Mouse (Mus musculus): ENCODE results near the gene Prrg1. TPM values are rescaled to one million over a fixed set of nuclear protein-coding genes. Genes with fewer than 3 reads are reported as not detected.
"Not testable (repeated sequence)": the region's sequence is repeated elsewhere in the genome, so short reads cannot be mapped to it uniquely, and the experiment has no call there.

Gene Prrg1
- total RNA-seq (2021) = 1 to 10 TPM; 2.7 to 3.1 TPM

DNA sequence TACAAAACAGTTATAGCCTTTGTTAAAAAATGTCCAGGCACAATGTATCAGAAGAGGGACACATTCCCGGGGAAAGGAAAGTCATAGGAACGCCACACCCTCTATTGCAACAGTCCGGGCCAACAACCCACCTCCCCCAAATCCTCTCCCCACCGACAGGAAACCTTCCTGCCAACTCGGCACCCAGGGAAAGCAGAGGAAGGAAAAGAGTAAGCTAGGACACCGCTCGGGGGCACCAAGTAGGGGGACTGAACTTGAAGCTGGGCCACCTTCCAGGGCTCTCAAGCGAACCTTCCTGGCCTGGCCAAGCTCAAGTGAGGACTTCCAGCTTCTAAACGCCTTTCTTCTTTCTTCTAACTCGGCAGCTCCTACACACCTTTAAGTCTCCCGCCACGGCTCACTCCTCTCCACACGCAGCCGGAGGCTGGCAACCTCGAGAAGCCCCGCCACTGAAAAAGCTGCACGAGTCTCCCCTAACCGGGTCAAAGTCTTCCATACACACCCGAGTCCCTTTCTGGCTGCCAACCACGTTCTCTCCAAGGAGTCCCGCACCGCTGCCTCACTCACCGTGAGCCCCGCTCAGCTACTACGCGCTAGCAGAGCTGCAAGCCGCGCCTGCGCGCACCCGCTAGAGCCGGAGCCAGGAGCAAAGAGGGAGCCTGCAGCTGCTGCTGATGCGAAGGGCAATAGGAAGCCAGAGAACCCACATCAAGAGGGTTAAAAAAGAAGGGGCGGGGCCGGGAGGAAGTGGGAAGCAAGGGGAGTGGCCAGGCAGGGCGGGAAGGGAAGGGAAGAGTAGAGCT, at the start of gene Prrg1:
TSS of gene Prrg1 (minus strand) at position 695 of the 803 bp plus-strand sequence.
- DNase-seq (ENCODE audit: extremely low spot score in 1 of 2, low spot score in 2 of 2) = peak; percentile 36 to 80
- intact Hi-C loops (cut with DNase I) = no loop called here

DNA sequence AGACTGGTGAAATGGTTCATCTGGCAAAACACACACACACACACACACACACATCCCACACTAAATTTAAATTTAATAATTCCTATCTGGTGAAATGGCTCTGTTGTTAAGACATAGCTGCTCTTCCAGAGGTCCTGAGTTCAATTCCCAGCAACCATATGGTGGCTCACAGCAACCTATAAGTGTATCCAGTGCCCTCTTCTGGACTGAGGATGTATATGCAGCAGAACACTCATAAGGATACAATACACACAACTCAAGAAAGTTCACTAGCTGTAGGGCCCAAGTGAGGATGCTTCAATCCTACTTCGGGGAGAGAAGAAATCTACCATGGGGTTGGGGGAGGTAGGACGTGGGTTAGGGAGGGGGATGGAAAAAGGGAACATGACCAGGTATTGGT, 22.1 kb upstream of the Prrg1 start:
- DNase-seq (ENCODE audit: extremely low spot score in 1 of 2, low spot score in 2 of 2) = no peak
- intact Hi-C loops (cut with DNase I) = no loop called here

DNA sequence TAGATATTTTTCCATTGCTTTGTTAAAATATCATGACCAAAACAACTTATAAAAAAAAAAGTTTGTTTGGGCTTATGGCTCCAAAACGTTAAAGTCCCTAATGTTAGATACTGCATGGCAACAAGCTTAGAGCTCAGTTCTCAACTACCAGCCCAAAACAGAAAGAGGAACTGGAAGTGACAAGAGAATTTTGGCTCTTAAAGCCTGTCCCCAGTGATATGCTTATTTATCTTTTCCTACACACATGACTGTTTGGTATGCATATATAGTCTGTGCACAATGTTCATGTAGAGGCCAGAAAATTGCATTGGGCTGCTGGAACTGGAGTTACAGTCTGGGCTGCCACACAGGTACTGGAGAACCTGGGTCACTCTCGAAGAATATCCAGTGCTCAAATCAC, 9.4 kb upstream of the Prrg1 start:
- no peak for DNase-seq (ENCODE audit: extremely low spot score in 1 of 2, low spot score in 2 of 2)
- intact Hi-C loops (cut with DNase I) = no loop called here

DNA sequence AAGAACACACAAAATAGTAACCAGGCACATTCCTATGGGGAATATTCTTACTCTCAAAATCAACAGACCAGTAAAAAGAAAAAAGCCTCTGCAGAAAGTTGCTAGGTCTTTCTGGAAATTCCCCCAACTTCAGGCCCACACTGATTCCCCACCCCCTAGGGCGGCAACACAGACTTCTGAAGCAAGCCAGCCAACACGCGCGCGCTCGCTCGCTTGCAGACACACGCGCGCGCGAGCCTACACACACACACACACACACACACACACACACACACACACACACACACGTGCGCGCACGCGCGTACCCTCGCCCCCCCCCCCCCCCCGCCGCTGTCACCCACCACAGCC, 868 bp downstream of the Prrg1 start:
- intact Hi-C loops (cut with DNase I) = no loop called here

DNA sequence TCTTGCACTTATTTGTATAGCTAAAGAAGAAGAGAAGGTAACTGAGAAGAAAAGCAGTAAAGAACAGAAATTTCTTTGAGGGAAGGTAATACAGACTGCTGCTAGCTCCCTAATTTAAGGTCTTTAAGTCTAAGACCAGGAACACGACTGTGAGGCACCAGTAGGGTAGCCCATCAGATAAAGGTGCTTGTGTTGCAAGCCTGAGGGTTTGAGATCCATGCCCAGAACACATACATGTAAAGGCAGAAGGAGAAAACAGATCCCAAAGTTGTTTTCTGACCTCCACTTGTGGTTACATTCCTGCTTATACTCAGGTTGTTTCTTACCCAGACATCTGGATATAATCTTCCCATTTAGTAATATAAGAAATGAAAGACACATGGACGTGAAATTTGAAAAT, 20.2 kb downstream of the Prrg1 start:
- intact Hi-C loops (cut with DNase I) = no loop called here
- DNase-seq (ENCODE audit: extremely low spot score in 1 of 2, low spot score in 2 of 2) = no peak

More for the DNA sequence above, 868 bp downstream of the Prrg1 start:
- DNase-seq (ENCODE audit: extremely low spot score in 1 of 2, low spot score in 2 of 2) = peak; percentile 1 to 72

DNA sequence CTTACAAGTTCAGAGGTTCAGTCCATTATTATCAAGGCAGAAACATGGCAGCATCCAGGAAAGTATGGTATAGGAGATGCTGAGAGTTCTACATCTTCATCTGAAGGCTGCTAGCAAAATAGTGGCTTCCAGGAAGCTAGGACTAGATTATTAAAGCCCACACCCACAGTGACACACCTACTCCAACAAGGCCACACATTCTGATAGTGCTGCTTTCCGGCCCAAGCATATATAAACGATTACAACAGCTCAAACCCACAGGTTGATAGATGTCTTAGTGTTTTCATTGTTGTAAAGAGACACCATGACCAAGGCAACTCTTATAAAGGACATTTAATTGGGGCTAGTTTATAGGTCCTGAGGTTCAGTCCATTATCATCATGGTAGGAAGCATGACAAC, 30.3 kb downstream of the Prrg1 start:
- intact Hi-C loops (cut with DNase I) = no loop called here
- DNase-seq (ENCODE audit: extremely low spot score in 1 of 2, low spot score in 2 of 2) = no peak

DNA sequence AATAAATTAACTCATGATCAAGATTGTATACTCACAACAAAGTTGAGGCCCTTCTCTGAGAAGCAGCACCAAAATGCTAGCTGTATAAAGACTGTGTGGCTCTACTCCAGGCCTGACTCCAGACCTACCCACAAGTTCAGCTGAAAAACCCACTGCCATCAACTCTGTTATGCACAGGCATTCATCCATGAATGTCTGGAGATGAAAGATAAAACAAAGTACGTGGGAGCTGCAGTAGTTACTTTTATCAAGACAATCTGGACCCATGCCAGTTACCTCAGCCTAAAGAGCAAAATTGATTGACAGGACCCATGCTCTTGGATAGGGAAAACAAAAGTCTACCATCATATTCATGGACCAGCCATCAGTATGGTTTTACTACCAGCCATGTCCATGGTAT, 31.0 kb downstream of the Prrg1 start:
- intact Hi-C loops (cut with DNase I) = no loop called here
- no peak for DNase-seq (ENCODE audit: extremely low spot score in 1 of 2, low spot score in 2 of 2)

DNA sequence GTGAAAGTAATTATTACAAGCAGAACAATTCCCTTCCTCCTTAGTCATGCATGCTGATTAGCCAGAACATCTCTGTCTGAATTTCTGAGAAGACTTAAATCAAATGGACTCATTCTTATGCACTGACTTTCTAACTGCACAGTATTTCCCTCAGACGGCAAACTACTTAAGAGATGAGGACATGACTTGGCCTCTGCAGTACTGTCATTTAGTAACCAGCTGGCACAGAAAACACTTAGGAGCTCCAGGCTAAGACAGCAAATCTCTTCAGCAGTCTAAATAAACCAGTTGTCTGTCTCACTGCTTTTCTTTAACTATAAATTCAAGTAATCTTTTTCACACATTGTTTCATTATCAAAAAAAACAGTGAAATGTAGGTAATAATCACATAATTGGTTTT, 36.0 kb downstream of the Prrg1 start:
- intact Hi-C loops (cut with DNase I) = no loop called here
- DNase-seq (ENCODE audit: extremely low spot score in 1 of 2, low spot score in 2 of 2) = no peak

DNA sequence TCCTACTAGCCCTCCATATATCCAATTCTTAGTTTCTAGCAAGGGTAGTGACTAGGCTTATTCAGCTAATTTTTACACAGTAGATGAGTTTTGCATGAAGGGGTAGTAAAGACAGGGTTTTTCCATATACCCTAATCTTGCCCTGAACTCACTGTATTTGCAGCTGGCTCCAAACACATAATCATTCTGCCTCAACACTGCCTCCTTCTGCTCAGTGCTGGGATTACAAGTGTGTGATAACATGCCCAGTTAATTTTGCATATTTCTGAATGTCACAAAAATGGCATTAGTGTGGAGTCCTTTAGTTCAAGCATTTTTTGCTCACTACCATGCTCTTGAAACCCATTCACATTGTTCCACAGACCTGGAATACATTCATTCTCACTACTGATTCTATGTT, 44.0 kb downstream of the Prrg1 start:
- intact Hi-C loops (cut with DNase I) = no loop called here
- no peak for DNase-seq (ENCODE audit: extremely low spot score in 1 of 2, low spot score in 2 of 2)

DNA sequence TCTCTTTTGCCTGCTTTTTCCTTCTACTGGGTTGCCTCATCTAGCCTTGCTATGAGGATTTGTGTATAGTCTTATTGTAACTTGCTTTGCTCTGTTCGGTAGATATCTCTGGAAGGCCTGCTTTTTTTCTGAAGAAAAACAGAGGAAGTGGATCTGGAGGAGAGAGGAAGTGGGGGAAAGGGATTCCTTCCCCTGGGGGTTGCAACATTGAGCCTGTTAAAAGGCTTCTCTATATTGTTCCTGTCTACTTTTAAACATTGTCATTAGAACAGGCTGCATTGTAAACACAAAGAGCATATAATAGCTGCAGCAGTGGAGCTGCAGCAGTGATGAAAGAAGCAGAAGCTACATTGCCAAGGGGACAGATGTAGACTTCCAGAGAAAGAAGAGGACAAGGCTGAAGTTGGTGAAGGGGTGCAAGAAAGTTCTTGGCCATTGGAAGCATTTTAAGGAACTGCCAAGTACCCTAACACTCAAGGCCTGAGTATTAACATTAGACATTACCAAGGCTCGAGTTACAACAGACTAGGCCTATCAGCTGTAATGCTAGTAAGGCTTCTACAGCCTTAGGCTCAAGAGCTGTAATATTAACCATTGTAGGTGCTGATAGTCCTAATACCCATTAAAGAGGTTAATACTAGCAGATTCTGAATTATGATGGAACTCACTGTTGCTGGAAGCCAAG, 44.9 kb downstream of the Prrg1 start:
- DNase-seq (ENCODE audit: extremely low spot score in 1 of 2, low spot score in 2 of 2) = no peak
- intact Hi-C loops (cut with DNase I) = no loop called here

DNA sequence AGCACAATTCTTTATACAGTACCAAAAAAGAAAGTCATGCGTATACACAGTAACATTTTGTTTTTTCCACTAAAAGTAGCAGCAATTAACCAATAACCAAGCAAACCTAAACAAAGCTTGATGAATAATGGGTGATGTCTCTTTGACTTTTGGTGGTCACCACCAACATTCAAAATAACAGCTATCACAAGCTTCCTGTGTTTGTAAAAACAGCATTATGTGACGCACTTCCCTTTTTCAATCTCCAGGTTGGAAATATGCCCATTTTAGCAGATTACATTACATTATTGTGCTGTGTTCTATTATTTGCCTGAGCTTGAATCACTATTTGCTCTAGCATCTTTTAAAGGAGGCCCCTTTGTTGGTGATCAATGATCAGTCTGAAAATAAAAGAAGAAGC, 65.4 kb downstream of the Prrg1 start:
- intact Hi-C loops (cut with DNase I) = no loop called here
- no peak for DNase-seq (ENCODE audit: extremely low spot score in 1 of 2, low spot score in 2 of 2)

DNA sequence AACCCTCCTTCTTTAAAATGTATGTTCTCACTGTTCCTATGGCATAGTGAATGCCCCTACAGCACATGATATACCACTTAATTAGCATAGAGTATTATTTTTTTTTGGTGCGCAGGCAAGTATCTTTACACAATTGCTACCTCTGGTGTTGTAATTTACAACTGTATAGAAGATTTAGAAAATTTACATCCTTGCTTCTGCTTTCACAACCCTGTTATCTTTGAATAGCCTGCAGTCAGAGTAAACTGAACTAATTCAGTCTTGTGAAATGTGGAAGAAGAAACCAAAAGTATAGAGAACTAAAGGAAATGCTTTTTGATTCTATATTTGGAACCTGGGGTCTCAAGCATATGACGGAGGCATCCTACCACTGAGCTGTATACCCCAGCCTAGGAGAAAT, 100.7 kb downstream of the Prrg1 start:
- no peak for DNase-seq (ENCODE audit: extremely low spot score in 1 of 2, low spot score in 2 of 2)
- intact Hi-C loops (cut with DNase I) = no loop called here

DNA sequence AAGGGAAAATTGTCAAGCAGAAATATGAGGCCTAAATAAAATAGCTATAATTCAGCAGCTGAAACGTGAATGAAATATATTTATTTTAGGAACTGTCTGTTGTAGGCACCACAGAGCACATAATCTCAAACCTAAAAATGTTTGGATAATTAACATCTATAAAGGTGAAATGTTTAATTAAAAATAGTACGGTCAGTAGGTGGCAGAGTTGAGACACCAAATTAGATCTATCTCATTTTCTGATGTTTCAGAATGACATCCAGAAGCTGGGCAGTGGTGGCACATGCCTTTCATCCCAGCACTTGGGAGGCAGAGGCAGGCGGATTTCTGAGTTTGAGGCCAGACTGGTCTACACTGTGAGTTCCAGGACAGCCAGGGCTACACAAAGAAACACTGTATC, 104.0 kb downstream of the Prrg1 start:
- DNase-seq (ENCODE audit: extremely low spot score in 1 of 2, low spot score in 2 of 2) = no peak
- intact Hi-C loops (cut with DNase I) = no loop called here

DNA sequence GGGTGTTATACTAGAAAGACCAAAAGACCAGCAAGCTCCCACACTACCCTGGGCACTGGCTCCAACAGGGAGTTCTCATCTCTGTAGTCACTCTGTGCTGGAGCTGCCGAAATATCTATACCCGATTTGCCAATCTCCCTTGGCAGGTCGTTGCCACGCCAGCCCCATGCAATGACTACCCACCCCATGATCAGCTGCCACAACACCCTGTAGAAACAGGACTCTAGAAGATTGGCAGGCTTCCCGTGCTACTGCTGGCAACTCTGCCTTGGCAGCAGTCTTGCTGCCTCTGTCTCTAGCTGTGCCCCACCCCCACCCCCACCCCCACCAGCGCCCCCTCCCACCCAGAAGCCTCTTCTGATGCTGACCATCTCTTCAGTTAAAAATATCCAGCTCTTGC, 149.3 kb downstream of the Prrg1 start:
- intact Hi-C loops (cut with DNase I) = no loop called here
- DNase-seq (ENCODE audit: extremely low spot score in 1 of 2, low spot score in 2 of 2) = peak in 1 of 2 experiments; percentile 1

DNA sequence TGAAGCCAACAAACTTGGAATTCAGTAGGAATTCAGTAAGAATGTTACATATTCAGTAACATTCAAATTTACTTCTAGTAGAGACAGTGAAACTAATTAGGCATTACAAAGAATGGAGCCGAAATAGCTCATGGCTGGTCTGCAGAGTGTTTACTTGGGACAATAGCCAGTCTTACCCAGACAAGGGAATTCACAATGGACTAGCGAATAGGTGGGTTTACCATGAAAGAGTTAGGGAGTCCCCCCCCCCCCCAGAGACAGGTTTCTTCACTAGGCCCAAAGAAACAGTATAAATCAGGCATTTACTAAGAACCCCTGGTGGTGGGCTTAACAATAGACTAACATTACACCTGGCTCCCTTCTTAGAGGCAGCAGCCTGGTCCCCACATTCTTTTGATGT, 180.3 kb downstream of the Prrg1 start:
- DNase-seq (ENCODE audit: extremely low spot score in 1 of 2, low spot score in 2 of 2); intact Hi-C loops (cut with DNase I): not testable (repeated sequence)

Other genes with a start within 250 kb of the Prrg1 start
- gene 4930480E11Rik, start 214.3 kb downstream of the Prrg1 start, total RNA-seq (2021) = not detected
- not detected for gene Fam47c, start 153.9 kb upstream of the Prrg1 start, total RNA-seq (2021)

All from left cerebral cortex, postnatal 10 days (tissue).